Mouse (Mus musculus) heart, embryonic 11.5 days (tissue): Measurements from ENCODE around the gene Zbp1. TPM values are rescaled to one million over a fixed set of nuclear protein-coding genes. Genes with fewer than 3 reads are reported as not detected.

Experiments
- ATAC-seq: fragments of 200-750 bp; cut with Nextera tagmentation; replicated peaks from 2 replicates; pipeline ENCODE4 v1.8.0; 2017; ENCODE audit warnings: moderate library complexity; ENCODE audit not compliant: insufficient number of reproducible peaks, low FRiP score, low TSS enrichment
- H3K27ac ChIP-seq: fragments of 300-500 bp; sonication (generic); 2 replicates; pipeline ENCODE4 v1.5.1; 2014; ENCODE audit warnings: mild to moderate bottlenecking, low read depth, low read length
- H3K27me3 ChIP-seq: fragments of 300-500 bp; sonication (generic); 2 replicates; pipeline ENCODE4 v1.6.1; 2014; ENCODE audit warnings: mild to moderate bottlenecking, low read length, mixed read lengths; ENCODE audit not compliant: control insufficient read depth, insufficient read depth
- H3K36me3 ChIP-seq: fragments of 300-500 bp; sonication (generic); 2 replicates; pipeline ENCODE4 v1.6.1; 2014; ENCODE audit warnings: mild to moderate bottlenecking, low read length, moderate library complexity, mixed read lengths; ENCODE audit not compliant: control insufficient read depth, insufficient read depth
- H3K4me1 ChIP-seq: fragments of 300-500 bp; sonication (generic); 2 replicates; pipeline ENCODE4 v1.6.1; 2014; ENCODE audit warnings: low read length; ENCODE audit not compliant: control insufficient read depth, insufficient read depth
- H3K4me2 ChIP-seq: fragments of 300-500 bp; sonication (generic); 2 replicates; pipeline ENCODE4 v1.6.1; 2014; ENCODE audit warnings: mild to moderate bottlenecking, moderate library complexity
- H3K4me3 ChIP-seq: fragments of 300-500 bp; sonication (generic); 2 replicates; pipeline ENCODE4 v1.5.1; 2014; ENCODE audit warnings: low read depth, low read length
- H3K9ac ChIP-seq: fragments of 300-500 bp; sonication (generic); 2 replicates; pipeline ENCODE4 v1.6.1; 2014; ENCODE audit warnings: mild to moderate bottlenecking, low read depth, low read length, moderate library complexity
- H3K9me3 ChIP-seq: fragments of 300-500 bp; sonication (generic); replicated peaks from 2 replicates; pipeline ENCODE4 v1.6.1; 2016; ENCODE audit warnings: low read length; ENCODE audit not compliant: control insufficient read depth
- WGBS: fragments of 180-500 bp; shearing (Covaris S2); extraction: QIAGEN DNeasy Blood & Tissue Kit; methylation state at CpG from one replicate; pipeline ENCODE4 v1.1.7; 2014; ENCODE audit not compliant: insufficient replicate concordance; 5-methylcytosine and 5-hydroxymethylcytosine counted together
- polyA plus RNA-seq: library from polyadenylated mRNA; unstranded; fragments of >200 nt; fragmentation: Nextera tagmentation; extraction: Ambion mirVana; gene quantifications from 2 replicates; pipeline ENCODE4 v1.2.1, GENCODE M21; 2014

Zbp1 gene
- polyA plus RNA-seq, 1 experiment from 2014 or later: not detected

DNA sequence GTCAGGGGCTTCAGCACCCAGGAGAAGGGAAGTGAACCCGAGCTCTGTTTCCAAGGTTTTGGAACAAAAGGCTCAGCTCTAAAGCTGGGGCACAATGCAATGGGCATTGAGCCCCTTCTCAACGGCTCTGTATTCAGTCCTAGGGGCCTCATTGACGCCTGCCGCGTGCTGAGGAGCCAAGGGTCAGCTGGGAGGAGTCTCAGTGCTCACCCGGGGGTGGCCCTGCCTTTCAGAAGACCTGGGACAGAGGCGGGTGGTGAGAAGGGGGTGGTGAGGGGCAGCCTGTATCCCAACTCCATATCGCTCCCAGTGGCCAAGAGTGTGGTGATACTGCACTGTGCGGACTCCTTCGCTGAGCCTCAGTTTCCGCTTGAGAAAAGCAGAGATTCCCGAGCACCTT is 24.2 kb upstream of the Zbp1 start:
- Histone ChIP-seq H3K4me3 (no peak overlapping the region), H3K27me3 (no peaks in the 10 kb centered on the region), H3K4me1 (peaks cover 43% of the 10 kb centered on the region), H3K4me2 (no peak overlapping the region), H3K9ac (no peak overlapping the region), H3K27ac (no peak overlapping the region), H3K36me3 (no peaks in the 10 kb centered on the region), H3K9me3 (no peaks in the 10 kb centered on the region)
- WGBS: 17% methylated on average over 12 of the region's 12 CpGs
- ATAC-seq: no peak

DNA sequence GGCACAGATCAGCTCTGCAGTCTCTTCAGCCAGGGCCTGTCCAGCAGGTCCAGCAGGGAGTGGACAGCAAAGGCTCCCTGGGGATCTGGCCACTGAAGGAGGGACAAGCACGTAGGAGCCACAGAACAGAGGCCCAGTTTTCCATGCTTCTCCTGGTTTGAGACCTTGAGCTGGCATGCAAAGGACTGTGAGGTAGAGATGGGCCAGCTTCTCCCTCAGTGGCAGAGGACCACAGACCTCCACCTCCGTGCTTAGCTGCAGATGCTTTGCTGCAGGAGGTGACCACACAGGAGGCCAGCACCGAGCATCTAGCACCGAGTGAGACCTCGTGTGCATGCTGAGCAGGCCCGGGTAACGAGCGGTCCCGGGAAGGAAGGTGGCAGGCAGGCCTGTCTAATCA is 22.0 kb upstream of the Zbp1 start:
- H3K27me3 ChIP-seq: no peaks in the 10 kb centered on the region
- WGBS: 40% methylated on average over 9 of the region's 9 CpGs
- no peak for ATAC-seq
- no peak overlapping the region for H3K4me2 ChIP-seq
- H3K9me3 ChIP-seq: no peaks in the 10 kb centered on the region
- no peak overlapping the region for H3K4me3 ChIP-seq
- H3K27ac ChIP-seq: no peak overlapping the region
- peaks cover 48% of the 10 kb centered on the region for H3K4me1 ChIP-seq
- H3K9ac ChIP-seq: no peak overlapping the region
- H3K36me3 ChIP-seq: no peaks in the 10 kb centered on the region

DNA sequence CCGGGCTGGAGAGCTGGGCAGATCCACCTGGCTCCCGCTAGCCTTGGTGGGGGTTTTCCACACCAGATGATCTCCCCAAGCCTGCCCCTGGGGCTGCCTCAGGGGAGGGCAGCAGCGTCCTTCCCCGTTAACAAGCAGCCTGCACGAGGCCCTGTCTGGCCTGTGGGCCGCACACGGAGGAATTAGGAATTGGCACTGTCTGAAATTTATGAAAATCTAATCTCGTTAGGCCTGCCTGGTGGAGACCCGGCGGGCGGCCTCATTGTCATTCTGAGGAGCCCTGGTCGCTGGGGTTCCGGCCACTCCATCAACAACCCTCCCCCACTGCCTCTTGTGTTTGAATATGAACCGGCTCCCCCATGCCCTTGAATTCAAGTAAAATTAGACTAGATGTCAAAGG is 19.8 kb upstream of the Zbp1 start:
- Histone ChIP-seq H3K27me3 (no peaks in the 10 kb centered on the region), H3K4me2 (no peak overlapping the region), H3K4me3 (no peak overlapping the region), H3K9ac (no peak overlapping the region), H3K9me3 (no peaks in the 10 kb centered on the region), H3K36me3 (0 out of 2 replicates have a peak, but pooled peaks cover 1% of the 10 kb centered on the region), H3K4me1 (peaks cover 54% of the 10 kb centered on the region), H3K27ac (no peak overlapping the region)
- 38% methylated on average over 14 of the region's 14 CpGs for WGBS
- no peak for ATAC-seq

DNA sequence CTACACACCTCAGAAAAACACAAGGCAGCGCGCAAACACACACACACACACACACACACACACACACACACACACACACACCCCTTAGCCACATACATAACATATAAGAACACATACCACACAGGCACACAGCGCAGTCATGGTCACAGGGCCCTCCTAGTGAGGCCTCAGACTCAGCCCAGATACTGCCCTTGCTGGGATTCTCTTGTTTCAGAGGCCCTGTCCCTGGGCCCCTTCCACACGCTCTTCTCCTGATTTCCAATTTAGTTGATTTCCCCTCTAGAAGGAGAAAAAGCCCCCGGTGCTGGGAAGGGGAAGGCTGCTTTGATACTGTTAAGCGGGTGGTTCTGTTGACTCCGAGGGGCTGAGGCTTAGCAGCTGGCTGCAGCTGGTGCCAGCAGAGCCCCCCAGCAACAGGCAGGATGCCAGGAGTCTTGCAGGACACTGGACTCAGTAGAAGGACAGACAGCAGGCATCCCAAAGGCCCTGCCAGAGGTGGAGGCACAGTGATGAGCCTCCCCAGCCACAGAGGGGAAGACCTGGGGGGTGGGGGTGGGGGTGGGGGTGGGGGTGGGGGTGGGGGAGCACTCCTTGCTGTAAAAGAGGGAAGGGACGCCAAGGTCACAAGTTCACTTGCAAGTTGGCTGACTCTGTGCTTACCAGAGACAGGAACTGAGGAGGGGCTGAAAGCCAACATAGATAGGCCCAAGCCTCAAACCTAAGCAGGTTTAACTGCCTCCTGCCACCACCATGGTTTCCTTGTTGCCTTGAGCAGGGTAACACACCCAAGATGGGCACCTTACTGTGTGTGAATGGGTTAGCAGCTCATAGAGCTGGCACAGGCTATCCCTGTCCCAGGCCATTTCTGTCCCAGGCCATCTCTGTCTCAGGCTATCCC is 17.0 kb upstream of the Zbp1 start:
- Histone ChIP-seq H3K36me3 (peaks cover 6% of the 10 kb centered on the region; the same call in 1 of the 2 replicates), H3K9me3 (no peaks in the 10 kb centered on the region), H3K4me1 (peaks cover 44% of the 10 kb centered on the region), H3K27me3 (no peaks in the 10 kb centered on the region), H3K9ac (peak overlapping the region; percentile 43; the same call in 1 of the 2 replicates), H3K27ac (peak overlapping the region; percentile 62), H3K4me2 (0 out of 2 replicates have a peak overlapping the region, but pooled peaks have one; percentile 6), H3K4me3 (no peak overlapping the region)
- 37% methylated on average over 8 of the region's 8 CpGs for WGBS
- no peak for ATAC-seq

DNA sequence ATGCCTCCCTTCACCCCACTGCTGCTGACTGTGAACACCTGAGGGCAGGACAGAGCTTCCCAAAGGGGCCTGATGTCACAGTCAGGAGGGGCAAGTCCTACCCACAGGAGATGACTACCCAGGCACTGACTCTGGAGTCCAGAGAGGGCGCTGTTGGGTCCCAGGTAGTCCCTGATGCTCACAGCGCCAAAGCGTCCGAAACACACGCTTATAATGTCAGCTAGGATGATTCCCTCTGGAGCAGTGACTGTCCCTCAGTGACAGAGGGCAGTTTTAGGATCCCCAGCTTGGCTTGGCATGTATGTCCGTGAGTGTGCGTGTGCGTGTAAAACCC is 14.0 kb upstream of the Zbp1 start:
- Histone ChIP-seq H3K36me3 (peaks cover 8% of the 10 kb centered on the region), H3K4me3 (no peak overlapping the region), H3K27ac (no peak overlapping the region), H3K4me1 (peaks cover 36% of the 10 kb centered on the region), H3K27me3 (no peaks in the 10 kb centered on the region), H3K9ac (no peak overlapping the region), H3K4me2 (no peak overlapping the region), H3K9me3 (no peaks in the 10 kb centered on the region)
- no peak for ATAC-seq
- WGBS: 84% methylated on average over 8 of the region's 8 CpGs

DNA sequence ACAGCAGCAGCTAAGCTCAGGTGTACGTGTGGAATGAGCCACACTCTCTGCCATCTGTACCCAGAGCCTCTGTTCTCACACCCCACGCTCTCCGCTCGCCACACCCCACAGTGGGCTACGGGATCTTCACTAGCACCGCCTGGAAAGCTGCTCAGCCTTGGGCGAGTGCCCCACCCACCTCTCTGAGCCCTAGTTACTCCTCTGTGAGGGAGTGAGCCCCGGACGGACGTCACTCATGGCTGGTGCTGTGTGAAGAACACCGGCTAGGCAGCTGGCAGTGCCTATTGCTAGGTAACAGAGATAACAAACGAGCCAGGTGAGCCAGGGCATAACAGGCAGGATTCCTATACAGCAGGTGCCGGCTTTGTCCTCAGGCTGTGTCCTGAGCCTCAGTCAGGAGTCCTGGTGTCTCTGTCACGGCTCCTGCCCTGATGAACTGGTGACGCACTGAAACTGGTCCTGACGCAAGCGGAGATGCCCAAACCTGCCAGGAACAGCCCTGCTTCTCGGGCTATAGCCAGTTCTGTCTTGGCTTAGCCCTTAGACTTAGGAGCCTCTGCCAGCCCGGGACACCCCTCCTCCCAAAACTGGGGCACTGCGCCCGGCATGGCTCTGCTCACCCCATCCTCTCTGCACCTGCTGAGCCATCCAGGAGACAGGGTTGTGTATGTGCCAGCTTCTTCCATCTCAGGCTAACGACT is 13.5 kb upstream of the Zbp1 start:
- H3K9ac ChIP-seq: no peak overlapping the region
- no peak overlapping the region for H3K4me2 ChIP-seq
- peaks cover 33% of the 10 kb centered on the region for H3K4me1 ChIP-seq
- H3K27ac ChIP-seq: no peak overlapping the region
- ATAC-seq: no peak
- peaks cover 11% of the 10 kb centered on the region for H3K36me3 ChIP-seq
- no peaks in the 10 kb centered on the region for H3K9me3 ChIP-seq
- 84% methylated on average over 22 of the region's 22 CpGs for WGBS
- H3K4me3 ChIP-seq: no peak overlapping the region
- H3K27me3 ChIP-seq: no peaks in the 10 kb centered on the region

DNA sequence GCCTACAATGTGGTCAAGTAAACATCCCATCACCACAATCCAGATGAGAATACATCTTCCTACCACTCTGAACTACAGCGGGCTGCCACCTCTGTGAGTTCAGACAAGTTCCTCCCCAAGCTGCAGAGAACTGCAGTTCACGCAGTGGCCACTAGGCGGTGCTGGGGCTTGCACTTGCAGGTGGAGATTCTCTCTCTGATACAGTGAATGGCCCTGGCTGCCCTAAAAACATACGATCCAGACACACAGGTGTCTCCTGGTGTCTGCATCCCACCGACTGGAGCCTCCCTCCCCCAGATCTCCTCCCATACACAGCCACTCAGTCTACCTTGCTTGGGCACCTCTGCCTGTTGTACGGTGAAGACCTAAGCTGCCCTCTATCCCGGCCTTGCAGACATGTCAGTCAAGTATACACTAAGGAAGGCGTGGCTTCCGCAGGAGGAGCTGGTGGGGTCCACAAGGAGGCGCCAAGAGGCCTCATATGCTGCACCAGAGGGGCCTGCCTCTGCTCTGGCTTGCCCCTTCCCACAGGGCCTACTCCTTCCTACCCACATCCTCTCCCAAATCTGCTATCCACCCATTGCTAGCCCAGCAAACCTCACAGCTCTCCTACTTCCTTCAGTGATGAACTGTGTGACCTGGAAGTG is 11.0 kb upstream of the Zbp1 start:
- ATAC-seq: peak; percentile 51
- WGBS: 9% methylated on average over 10 of the region's 10 CpGs
- Histone ChIP-seq H3K4me2 (peak overlapping the region; percentile 43; the same call in 1 of the 2 replicates), H3K36me3 (peaks cover 11% of the 10 kb centered on the region), H3K4me1 (peaks cover 8% of the 10 kb centered on the region), H3K27ac (no peak overlapping the region), H3K9ac (no peak overlapping the region), H3K27me3 (no peaks in the 10 kb centered on the region), H3K9me3 (no peaks in the 10 kb centered on the region), H3K4me3 (no peak overlapping the region)

DNA sequence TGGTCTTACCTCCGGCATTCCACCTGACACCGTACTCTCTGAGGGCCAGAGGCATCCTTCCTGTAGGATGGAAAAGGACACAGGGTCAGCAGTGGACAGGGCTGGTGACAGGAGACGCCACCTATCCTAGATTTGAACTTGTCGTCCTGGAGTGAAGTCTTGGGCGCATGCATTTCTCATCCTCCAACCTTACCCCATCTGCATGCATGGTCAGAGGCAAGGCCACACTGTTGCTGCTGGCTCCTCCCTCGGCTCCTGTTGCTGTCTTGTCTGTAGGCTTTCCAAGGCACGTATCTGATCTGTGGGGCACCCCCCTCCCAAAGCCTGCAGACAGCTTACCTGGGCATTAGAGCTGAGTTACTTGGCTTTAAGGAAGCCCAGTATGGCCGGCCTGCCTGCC is 9.8 kb upstream of the Zbp1 start:
- Histone ChIP-seq H3K27ac (no peak overlapping the region), H3K9ac (no peak overlapping the region), H3K9me3 (no peaks in the 10 kb centered on the region), H3K4me2 (no peak overlapping the region), H3K4me3 (no peak overlapping the region), H3K4me1 (peaks cover 5% of the 10 kb centered on the region), H3K27me3 (no peaks in the 10 kb centered on the region), H3K36me3 (peaks cover 10% of the 10 kb centered on the region)
- 86% methylated on average over 8 of the region's 8 CpGs for WGBS
- no peak for ATAC-seq
